ENCODE assay signal across 14 mouse cellular contexts in genomic region chr1:177545031-177545735, GRCm38 (mm10).
A peak's percentile ranks its signal among the peaks of the same experiment; 100 is the strongest.
DNase-seq lines count a peak whose midpoint lies in the region; ATAC-seq lines count a peak whose summit lies in the region.
"Had no signal": no experiment of that assay in that cellular context is flagged by ENCODE, and none has a peak within 500 bp of the region (broad histone marks: within the 10 kb centered on the region; RNA-seq: fewer than 3 reads in every experiment).

No protein-coding gene starts in this region.

- H3K36me3 ChIP-seq in neural tube, embryonic 11.5 days (ENCODE audit: control insufficient read depth, insufficient read depth, low read length): no peaks in the 10 kb centered on the region
- no peaks in the 10 kb centered on the region for H3K36me3 ChIP-seq in forebrain, embryonic 13.5 days (ENCODE audit: poor library complexity, severe bottlenecking)
- H3K36me3 ChIP-seq: forebrain, embryonic 15.5 days; liver, embryonic 15.5 days; midbrain, embryonic 12.5 days had no signal

- no peak for ATAC-seq in neural tube, embryonic 11.5 days (ENCODE audit: insufficient read depth, low FRiP score, low TSS enrichment)
- no peak for ATAC-seq in forebrain, embryonic 13.5 days
- ATAC-seq: forebrain, embryonic 15.5 days; intestine, postnatal 0 days; Patski had no signal

- H3K4me1 ChIP-seq in neural tube, embryonic 11.5 days (ENCODE audit: control insufficient read depth, insufficient read depth, low read length): no peaks in the 10 kb centered on the region
- H3K4me1 ChIP-seq in forebrain, embryonic 13.5 days: no peaks in the 10 kb centered on the region
- H3K4me1 ChIP-seq: forebrain, embryonic 15.5 days; liver, embryonic 15.5 days; midbrain, embryonic 12.5 days had no signal

- 71% methylated on average over 15 of the region's 15 CpGs for WGBS in neural tube, embryonic 11.5 days
- WGBS in forebrain, embryonic 13.5 days: 84% methylated on average over 15 of the region's 15 CpGs

- no peaks in the 10 kb centered on the region for H3K27me3 ChIP-seq in neural tube, embryonic 11.5 days (ENCODE audit: control insufficient read depth, insufficient read depth, low read length)
- no peaks in the 10 kb centered on the region for H3K27me3 ChIP-seq in forebrain, embryonic 13.5 days
- H3K27me3 ChIP-seq: forebrain, embryonic 15.5 days; liver, embryonic 15.5 days; midbrain, embryonic 12.5 days; Patski had no signal

- DNase-seq in layer of hippocampus, adult 8-10 months (ENCODE audit: low spot score in 2 of 2): peak; percentile 22 to 45
- no peak for DNase-seq in layer of hippocampus, postnatal 14 days (ENCODE audit: low spot score in 2 of 2)
- peak; percentile 17 for DNase-seq in embryo, embryonic 11.5 days (ENCODE audit: low read depth, low spot score)
- peak; percentile 34 to 54 for DNase-seq in frontal cortex, postnatal 25 days (ENCODE audit: low spot score in 2 of 2)
- peak; percentile 35 for DNase-seq in neural tube, embryonic 11.5 days (ENCODE audit: low spot score)
- DNase-seq in gastrocnemius, adult 18-20 months (ENCODE audit: low spot score): no peak
- DNase-seq in lung, postnatal 25 days (ENCODE audit: low spot score): no peak
- DNase-seq: adrenal gland, adult 8-10 months had no signal

- no peaks in the 10 kb centered on the region for H3K9me3 ChIP-seq in neural tube, embryonic 11.5 days (ENCODE audit: control insufficient read depth, low read length)
- H3K9me3 ChIP-seq in forebrain, embryonic 13.5 days (replicated peaks): no peaks in the 10 kb centered on the region
- H3K9me3 ChIP-seq: forebrain, embryonic 15.5 days; liver, embryonic 15.5 days; midbrain, embryonic 12.5 days had no signal

- no peak overlapping the region for H3K4me2 ChIP-seq in neural tube, embryonic 11.5 days (ENCODE audit: low read depth)
- H3K4me2 ChIP-seq in forebrain, embryonic 13.5 days: no peak overlapping the region
- H3K4me2 ChIP-seq: forebrain, embryonic 15.5 days; liver, embryonic 15.5 days; midbrain, embryonic 12.5 days had no signal

- H3K9ac ChIP-seq in neural tube, embryonic 11.5 days (ENCODE audit: low read length): no peak overlapping the region
- H3K9ac ChIP-seq in forebrain, embryonic 13.5 days: no peak overlapping the region
- H3K9ac ChIP-seq: forebrain, embryonic 15.5 days; liver, embryonic 15.5 days; midbrain, embryonic 12.5 days had no signal

- H3K27ac ChIP-seq in neural tube, embryonic 11.5 days (ENCODE audit: low read depth, low read length): no peak overlapping the region
- no peak overlapping the region for H3K27ac ChIP-seq in forebrain, embryonic 13.5 days
- H3K27ac ChIP-seq: forebrain, embryonic 15.5 days; liver, embryonic 15.5 days; midbrain, embryonic 12.5 days had no signal

- H3K4me3 ChIP-seq in neural tube, embryonic 11.5 days (ENCODE audit: low read depth, low read length): no peak overlapping the region
- H3K4me3 ChIP-seq in forebrain, embryonic 13.5 days: no peak overlapping the region
- H3K4me3 ChIP-seq: forebrain, embryonic 15.5 days; liver, embryonic 15.5 days; midbrain, embryonic 12.5 days had no signal

Comparison
In these comparisons a context has a peak if more than half of its experiments do, and no peak if none do; other contexts are left out.
1. DNase-seq: peak in layer of hippocampus, adult 8-10 months (2 of 2), embryo, embryonic 11.5 days (single experiment), frontal cortex, postnatal 25 days (2 of 2) and neural tube, embryonic 11.5 days (single experiment); none in layer of hippocampus, postnatal 14 days (0 of 2), gastrocnemius, adult 18-20 months (single experiment) and lung, postnatal 25 days (single experiment).